Mouse (Mus musculus) testis, adult 2 months (tissue): ENCODE measurements around the gene Ntf5.

Experiments
- CTCF ChIP-seq: fragments of 200-500 bp; IDR thresholded peaks from 2 replicates; pipeline ENCODE4 v1.5.1; 2012; ENCODE audit warnings: low read depth, mild to moderate bottlenecking, inconsistent platforms, low read length, moderate library complexity; ENCODE audit not compliant: control insufficient read depth, insufficient read depth, insufficient replicate concordance
- POLR2A ChIP-seq: fragments of 200-500 bp; IDR thresholded peaks from 2 replicates; pipeline ENCODE4 v1.6.1; 2012; ENCODE audit warnings: low read depth, mild to moderate bottlenecking, inconsistent platforms, low read length, moderate library complexity; ENCODE audit not compliant: control insufficient read depth

- TF ChIP-seq CTCF (no peak), POLR2A (no peak)
Measured at GRCm38 (mm10) chr7:45408949-45409348, 4.5 kb upstream of the Ntf5 start.
